Mouse (Mus musculus): ENCODE data around the gene 4930451I11Rik. TPM values are rescaled to one million over a fixed set of nuclear protein-coding genes. Genes with fewer than 3 reads are reported as not detected.

4930451I11Rik gene
- total RNA-seq, 2 experiments from 2014 or later, result not detected

GRCm38 (mm10) chr7:126843276-126843675 is 11.8 kb upstream of the 4930451I11Rik start:
- no peak for DNase-seq (ENCODE audit: low spot score)

GRCm38 (mm10) chr7:126833294-126833693 is 1.9 kb upstream of the 4930451I11Rik start:
- DNase-seq (ENCODE audit: low spot score), result no peak

GRCm38 (mm10) chr7:126832036-126832598 is 678 bp upstream of the 4930451I11Rik start:
- peak; percentile 72 for DNase-seq (ENCODE audit: low spot score)

- DNase-seq (ENCODE audit: low spot score), result no peak
These were observed 5.5 kb downstream of the 4930451I11Rik start for GRCm38 (mm10) chr7:126825952-126826351.

GRCm38 (mm10) chr7:126825403-126825802 is 6.0 kb downstream of the 4930451I11Rik start:
- no peak for DNase-seq (ENCODE audit: low spot score)

- DNase-seq (ENCODE audit: low spot score), result no peak
These were observed 7.5 kb downstream of the 4930451I11Rik start for GRCm38 (mm10) chr7:126823940-126824339.

- no peak for DNase-seq (ENCODE audit: low spot score)
These were observed 8.2 kb downstream of the 4930451I11Rik start for GRCm38 (mm10) chr7:126823202-126823711.

- DNase-seq (ENCODE audit: low spot score), result no peak
These were observed 8.7 kb downstream of the 4930451I11Rik start for GRCm38 (mm10) chr7:126822741-126823140.

- peak; percentile 90 for DNase-seq (ENCODE audit: low spot score)
These were observed 9.5 kb downstream of the 4930451I11Rik start for GRCm38 (mm10) chr7:126821835-126822511.

GRCm38 (mm10) chr7:126818818-126819217 is 12.6 kb downstream of the 4930451I11Rik start:
- DNase-seq (ENCODE audit: low spot score), result no peak

- no peak for DNase-seq (ENCODE audit: low spot score)
These were observed 13.8 kb downstream of the 4930451I11Rik start for GRCm38 (mm10) chr7:126817595-126817994.

- peak; percentile 68 for DNase-seq (ENCODE audit: low spot score)
These were observed 14.9 kb downstream of the 4930451I11Rik start for GRCm38 (mm10) chr7:126816494-126816893.

- no peak for DNase-seq (ENCODE audit: low spot score)
These were observed 15.7 kb downstream of the 4930451I11Rik start for GRCm38 (mm10) chr7:126815726-126816222.

- no peak for DNase-seq (ENCODE audit: low spot score)
These were observed 21.6 kb downstream of the 4930451I11Rik start for GRCm38 (mm10) chr7:126809723-126810369.

- DNase-seq (ENCODE audit: low spot score), result peak; percentile 90
These were observed 22.6 kb downstream of the 4930451I11Rik start for GRCm38 (mm10) chr7:126808703-126809455.

GRCm38 (mm10) chr7:126807405-126807804 is 24.0 kb downstream of the 4930451I11Rik start:
- peak; percentile 78 for DNase-seq (ENCODE audit: low spot score)

- peak; percentile 66 for DNase-seq (ENCODE audit: low spot score)
These were observed 24.5 kb downstream of the 4930451I11Rik start for GRCm38 (mm10) chr7:126806956-126807355.

GRCm38 (mm10) chr7:126803751-126804150 is 27.7 kb downstream of the 4930451I11Rik start:
- no peak for DNase-seq (ENCODE audit: low spot score)

- no peak for DNase-seq (ENCODE audit: low spot score)
These were observed 28.3 kb downstream of the 4930451I11Rik start for GRCm38 (mm10) chr7:126803181-126803580.

GRCm38 (mm10) chr7:126802134-126802889 is 29.1 kb downstream of the 4930451I11Rik start:
- DNase-seq (ENCODE audit: low spot score), result peak; percentile 87

GRCm38 (mm10) chr7:126801057-126801422 is 30.4 kb downstream of the 4930451I11Rik start:
- no peak for DNase-seq (ENCODE audit: low spot score)
